Mouse (Mus musculus): Measurements from ENCODE around the gene Gm8126.
"Not testable (repeated sequence)": the region's sequence is repeated elsewhere in the genome, so short reads cannot be mapped to it uniquely, and the experiment has no call there.

Gm8126 gene

GRCm38 (mm10) chr14:43258349-43258748, at the start of gene Gm8126:
Gene Gm8126 (plus strand): TSS chr14:43258649.
- not testable (repeated sequence) for DNase-seq

GRCm38 (mm10) chr14:43235204-43235603, 23.2 kb upstream of the Gm8126 start, which contains the start of gene Gm8122:
Gene Gm8122 (minus strand): TSS chr14:43235304.
- DNase-seq = not testable (repeated sequence)

DNA sequence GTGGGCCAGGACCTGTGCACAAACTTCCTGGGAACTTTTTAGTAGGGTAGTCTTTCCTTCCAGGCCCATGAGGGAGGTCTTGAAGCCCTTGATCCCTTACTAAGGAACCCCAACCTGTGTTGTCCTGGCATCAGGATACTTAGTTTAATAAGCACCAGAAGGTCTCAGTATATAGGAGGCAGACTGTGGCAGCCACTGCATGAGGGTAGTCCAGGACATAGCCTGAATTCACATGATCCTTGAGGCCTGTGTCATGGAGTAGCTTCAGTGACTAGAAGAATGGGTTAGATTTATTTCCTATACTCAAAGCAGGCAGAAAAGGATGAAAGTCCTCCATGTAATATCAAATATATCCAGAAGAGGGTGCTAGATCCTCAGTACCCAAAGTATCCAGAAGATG, 20.7 kb upstream of the Gm8126 start:
- DNase-seq = not testable (repeated sequence)

GRCm38 (mm10) chr14:43249611-43250170, 8.8 kb upstream of the Gm8126 start:
- peak; percentile 32 for DNase-seq

DNA sequence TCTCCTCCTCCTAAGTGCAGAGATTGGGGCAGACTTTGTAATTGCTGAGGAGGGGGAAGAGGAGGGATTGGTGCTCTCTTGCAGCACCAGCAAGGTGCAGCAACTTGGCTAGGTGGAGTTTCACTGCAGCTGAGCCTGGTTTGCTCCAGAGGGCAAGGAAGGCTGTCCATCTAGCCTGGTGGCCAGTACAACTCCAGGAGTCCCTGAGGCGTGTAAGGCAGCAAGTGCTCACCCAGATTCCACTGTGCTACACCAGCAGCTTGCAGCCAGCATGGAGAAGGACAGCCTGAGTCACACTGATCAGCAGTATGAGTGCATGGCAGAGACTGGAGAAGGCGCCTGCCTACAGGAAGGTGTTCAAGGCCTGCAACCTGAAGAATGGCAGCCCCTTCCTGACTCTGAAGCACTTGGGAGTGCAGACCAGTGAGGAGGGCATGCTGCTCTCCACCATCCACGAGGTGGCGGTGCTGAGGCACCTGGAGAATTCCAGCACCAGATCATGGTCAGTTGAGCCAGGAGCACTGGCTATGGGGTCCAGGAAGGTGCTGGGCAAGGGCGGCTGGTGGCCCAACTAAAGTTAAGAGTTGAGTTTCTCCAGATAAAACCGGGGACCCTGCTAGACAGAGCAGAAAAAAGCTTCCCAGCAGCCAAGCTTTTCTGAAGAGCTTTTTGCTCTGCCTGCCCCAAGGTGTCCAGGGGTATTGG, 7.7 kb upstream of the Gm8126 start:
- DNase-seq = peak; percentile 13

GRCm38 (mm10) chr14:43256511-43256910, 1.9 kb upstream of the Gm8126 start:
- DNase-seq = not testable (repeated sequence)

DNA sequence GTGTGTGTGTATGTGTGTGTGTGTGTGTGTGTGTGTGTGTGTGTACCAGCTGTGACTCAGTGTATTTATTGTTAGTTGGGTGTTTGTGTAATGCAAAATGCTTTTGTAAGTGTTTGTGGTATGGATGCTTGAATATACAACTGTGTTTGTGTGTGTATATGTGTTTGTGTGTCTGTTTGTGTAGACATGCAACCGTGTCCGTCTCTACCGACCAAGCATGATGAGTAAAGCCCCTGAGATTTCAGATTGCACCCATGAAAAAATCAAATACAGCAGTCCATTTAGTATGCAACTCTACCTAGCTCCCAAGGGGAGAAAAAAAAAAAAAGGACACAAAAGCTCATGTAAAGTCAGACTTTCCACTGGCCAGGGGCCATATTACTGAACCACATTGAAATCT, 5.0 kb downstream of the Gm8126 start:
- DNase-seq = not testable (repeated sequence)

GRCm38 (mm10) chr14:43268521-43269084, 10.2 kb downstream of the Gm8126 start:
- not testable (repeated sequence) for DNase-seq

DNA sequence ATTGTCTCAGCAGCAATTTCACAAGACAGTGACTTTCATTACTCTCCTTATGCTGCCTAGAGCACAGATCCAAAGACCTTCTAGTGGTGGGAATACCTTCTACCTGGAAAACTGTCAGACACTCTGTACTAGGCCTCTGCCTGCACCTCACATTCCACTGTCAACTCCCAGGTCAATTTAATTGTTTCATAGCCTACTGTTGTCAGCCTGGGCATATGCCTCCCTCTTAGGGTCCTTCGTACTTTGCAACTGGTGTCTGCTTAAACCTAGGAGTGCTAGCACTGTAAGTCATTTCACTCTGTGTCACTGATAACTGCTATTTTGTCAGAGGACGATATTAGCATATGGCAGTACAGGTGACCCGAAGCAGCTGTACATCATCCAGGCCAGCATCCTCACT, 10.8 kb downstream of the Gm8126 start:
- not testable (repeated sequence) for DNase-seq

GRCm38 (mm10) chr14:43273161-43273560, 14.7 kb downstream of the Gm8126 start:
- peak; percentile 9 for DNase-seq

GRCm38 (mm10) chr14:43274986-43275511, 16.6 kb downstream of the Gm8126 start, which contains the start of gene Gm9732:
Gene Gm9732 (plus strand): TSS chr14:43275036.
- DNase-seq = peak; percentile 12

DNA sequence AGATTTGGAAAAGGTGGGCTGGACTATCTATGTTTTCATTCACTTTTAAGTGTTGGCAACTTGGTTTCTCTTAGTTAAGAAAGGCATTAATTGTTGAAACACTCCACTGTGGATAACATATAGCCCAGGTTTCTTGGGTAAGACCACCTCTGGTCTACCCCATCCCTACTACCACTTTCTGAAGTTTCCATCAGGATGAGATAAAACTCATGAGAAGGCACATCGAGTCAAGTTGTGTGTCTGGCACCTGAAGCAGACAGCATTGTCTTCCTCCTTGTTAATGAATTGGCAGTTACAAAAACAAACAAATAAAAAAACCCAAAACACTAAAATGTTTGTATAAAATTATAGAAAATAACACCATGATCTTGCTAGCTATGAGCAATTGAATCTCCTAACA, 17.3 kb downstream of the Gm8126 start:
- not testable (repeated sequence) for DNase-seq

GRCm38 (mm10) chr14:43277468-43277867, 19.0 kb downstream of the Gm8126 start:
- not testable (repeated sequence) for DNase-seq

- DNase-seq = peak; percentile 8
These were observed 19.7 kb downstream of the Gm8126 start for GRCm38 (mm10) chr14:43278146-43278545.

DNA sequence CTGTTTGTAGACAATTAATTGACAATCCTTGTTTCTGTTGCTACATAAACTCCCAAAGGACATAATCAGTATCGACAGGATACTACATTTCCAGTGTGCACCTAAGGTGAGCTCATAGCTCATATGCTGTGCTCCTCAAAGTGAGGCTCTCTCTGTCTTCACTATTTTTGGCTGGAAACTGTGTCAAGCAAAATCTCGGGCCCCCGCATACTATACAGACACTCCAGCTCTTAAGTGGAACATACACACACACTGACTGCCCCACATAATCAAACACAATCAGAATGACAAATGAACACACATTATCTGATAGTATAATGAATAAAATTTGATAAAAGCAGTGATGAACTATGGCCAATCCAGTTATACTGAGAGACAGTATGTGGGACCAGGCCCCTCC, 20.2 kb downstream of the Gm8126 start:
- DNase-seq = peak; percentile 8

DNA sequence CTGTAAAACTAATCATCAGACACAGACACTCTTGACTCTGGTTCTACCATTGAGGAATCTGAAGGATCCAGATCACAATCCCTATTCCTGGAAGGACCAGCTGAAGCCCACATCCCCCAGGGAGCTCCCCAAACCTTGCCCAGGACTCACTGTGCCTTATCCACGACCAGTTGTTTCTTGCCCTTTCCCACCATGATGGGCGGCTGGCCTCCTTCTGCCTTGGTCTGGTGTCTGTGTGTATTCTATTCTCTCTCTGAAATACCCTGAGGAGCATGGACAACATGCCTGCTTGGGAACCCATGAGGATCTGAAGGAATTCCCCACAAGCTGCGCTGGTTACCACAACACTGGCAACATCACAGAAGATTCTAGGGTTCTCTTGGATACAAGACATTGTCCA, 35.1 kb downstream of the Gm8126 start, which contains the start of gene Gm8127:
Gene Gm8127, minus strand, starts transcription at position 330 of the 400 bp plus-strand sequence.
- DNase-seq = not testable (repeated sequence)
